Mouse (Mus musculus) left cerebral cortex, adult 11 months (tissue): ENCODE results near the gene Gm13212.
"Not testable (repeated sequence)": the region's sequence is repeated elsewhere in the genome, so short reads cannot be mapped to it uniquely, and the experiment has no call there.

Experiments
- DNase-seq: peaks from one replicate; pipeline ENCODE4 v3.0.0; 2022; ENCODE audit warnings: low spot score

The Gm13212 gene

GRCm38 (mm10) chr4:145585078-145585477 is at the start of gene Gm13212:
Gene Gm13212 (plus strand): TSS chr4:145585166.
- not testable (repeated sequence) for DNase-seq

- DNase-seq: not testable (repeated sequence)
Observed at GRCm38 (mm10) chr4:145543861-145544260, 41.1 kb upstream of the Gm13212 start.

DNA sequence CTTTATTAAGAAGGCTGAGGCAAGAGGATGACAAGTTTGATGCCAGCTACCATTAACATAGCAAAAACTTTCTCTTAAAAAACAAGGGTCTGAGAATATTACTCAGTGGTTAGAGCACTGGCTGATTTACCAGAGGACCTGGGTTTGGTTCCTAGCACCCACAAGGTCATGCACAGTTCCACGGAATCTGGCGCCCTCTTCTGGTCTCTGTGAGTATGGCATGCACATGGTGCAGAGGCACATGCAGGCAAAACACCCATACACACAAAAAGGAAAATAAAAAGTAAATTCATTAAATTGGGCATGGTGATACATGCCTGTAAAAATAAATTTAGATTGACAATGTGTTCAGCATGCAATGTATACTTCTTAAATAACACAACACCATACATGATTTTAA is 39.9 kb upstream of the Gm13212 start:
- DNase-seq: not testable (repeated sequence)

DNA sequence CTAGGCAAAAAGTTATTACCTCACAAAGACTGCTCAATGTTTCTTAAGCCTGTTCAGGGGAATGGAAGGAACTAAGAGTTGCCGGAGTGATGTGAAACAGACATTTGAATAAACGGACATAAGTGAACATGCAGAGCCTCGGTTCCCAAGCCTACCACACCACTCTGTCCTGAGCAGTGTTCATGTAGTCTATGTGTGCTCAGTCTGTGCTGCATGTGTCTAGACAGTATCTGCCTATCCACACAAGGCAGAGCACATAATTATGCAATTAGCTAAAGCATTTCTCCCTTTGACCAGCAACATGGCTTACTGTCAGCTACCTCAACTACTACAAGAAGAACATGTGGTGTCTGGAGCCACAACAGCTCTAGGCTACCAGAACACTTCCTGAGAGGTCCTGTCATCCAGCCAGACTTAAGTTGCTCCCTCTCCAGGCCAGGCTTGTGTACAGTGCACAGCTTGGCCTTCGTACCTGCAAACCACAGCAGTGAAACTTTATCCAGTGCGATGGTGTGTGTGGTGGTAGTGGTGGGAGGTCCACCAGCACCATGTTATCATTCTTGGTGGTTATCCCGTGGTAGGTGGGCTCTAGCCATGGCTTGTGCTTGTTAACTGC is 39.1 kb upstream of the Gm13212 start:
- DNase-seq: not testable (repeated sequence)

DNA sequence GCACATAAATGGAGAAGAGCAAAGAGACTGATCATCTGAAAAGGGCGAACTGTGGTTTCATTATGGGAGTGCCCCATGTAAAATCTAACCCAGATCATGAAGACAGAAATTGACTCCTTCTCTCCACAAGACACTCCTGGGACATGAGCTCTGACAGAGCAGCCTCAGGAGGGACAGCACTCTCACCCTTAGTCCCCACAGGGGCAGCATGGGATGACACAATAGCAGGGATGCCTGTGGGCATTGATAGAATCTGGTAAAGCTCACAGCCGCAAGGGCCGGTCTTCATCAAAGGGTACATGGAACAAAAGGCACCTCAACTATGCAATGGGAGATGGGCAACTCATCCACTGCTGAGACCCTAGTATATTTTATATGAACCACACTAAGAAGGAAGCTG is 38.5 kb upstream of the Gm13212 start:
- DNase-seq: not testable (repeated sequence)

DNA sequence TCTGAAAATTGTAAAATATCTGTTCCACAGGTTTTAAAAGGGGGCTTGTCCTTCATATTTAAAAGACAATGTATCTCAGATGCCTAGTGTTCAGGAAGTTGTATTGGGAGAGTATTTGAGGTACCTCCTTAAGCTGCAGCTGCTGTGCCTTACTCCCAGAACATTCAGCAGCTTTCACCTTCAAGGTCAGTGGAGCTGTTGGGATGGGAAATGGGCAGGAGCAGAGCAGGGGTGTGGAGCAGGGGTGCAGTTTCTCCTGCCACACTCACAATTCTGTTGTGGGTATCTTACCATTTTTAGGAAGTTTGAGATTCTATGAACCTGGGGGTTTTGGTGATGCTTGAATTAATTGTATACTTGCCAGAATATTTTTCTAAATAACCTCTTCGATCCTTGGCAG is 28.3 kb upstream of the Gm13212 start:
- DNase-seq: no peak

DNA sequence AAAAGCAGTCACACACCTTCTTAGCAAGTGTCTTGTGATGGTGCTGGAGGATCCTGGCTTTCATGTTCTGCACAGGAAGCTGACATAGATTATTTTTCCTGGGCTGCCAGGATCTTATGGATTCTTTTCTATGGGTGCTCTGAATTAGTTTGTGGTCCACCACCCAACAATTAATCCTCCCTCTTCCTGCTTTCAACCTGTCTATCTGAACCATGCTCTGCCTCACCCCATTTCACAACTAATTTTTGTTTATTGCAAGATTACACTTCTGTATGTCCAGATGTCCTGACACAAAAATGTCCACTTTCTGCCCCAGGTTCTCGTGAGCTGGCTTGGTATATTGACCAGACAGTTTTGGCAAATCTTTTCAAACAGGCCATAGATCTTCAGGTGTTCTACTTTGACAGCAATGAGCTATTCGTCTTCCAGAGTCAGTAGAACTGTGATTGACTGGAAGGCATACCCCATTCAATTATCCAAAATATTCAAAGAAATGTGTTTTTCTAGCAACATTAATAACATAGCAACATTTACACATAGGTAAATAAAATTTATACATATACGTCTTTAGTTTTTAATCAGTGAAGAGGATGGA is 25.4 kb upstream of the Gm13212 start:
- no peak for DNase-seq

DNA sequence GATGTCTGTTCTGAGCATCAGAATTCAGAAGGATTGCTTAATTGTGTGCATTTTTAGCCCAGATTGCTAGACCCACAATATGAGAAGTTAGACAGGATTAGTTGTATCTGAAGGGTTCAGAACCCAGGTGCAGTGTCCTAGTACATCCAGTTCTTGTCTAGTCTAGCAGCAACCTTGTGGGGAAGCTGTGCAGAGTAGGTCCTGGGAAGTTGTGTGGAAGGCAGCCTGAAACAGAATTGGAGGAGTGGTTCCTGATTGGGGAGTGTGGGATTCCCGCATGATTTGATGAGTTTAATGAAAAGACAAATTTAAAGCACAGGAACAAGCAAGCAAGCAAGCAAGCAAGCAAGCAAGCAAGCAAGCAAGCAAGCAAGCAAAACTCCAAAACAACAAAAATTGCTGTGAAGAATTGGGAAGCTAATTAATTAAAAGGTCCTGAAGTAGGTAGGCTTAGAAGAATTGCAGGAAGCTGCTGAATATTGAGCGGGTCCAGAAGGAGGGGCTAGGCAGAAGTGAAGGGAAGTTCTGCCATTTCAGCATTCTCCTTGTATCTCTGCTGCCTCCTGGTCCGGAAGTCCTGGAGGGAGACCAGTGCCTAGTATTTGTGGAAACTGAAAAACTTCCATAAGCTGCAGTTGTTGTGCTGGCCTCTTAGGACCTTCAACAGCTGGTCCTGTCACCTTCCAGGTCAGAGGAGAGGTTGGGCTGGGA is 20.7 kb upstream of the Gm13212 start:
- DNase-seq: no peak

GRCm38 (mm10) chr4:145570461-145570860 is 14.5 kb upstream of the Gm13212 start:
- DNase-seq: not testable (repeated sequence)

- not testable (repeated sequence) for DNase-seq
Observed at GRCm38 (mm10) chr4:145576623-145577022, 8.3 kb upstream of the Gm13212 start.

GRCm38 (mm10) chr4:145580333-145580732 is 4.6 kb upstream of the Gm13212 start:
- not testable (repeated sequence) for DNase-seq

DNA sequence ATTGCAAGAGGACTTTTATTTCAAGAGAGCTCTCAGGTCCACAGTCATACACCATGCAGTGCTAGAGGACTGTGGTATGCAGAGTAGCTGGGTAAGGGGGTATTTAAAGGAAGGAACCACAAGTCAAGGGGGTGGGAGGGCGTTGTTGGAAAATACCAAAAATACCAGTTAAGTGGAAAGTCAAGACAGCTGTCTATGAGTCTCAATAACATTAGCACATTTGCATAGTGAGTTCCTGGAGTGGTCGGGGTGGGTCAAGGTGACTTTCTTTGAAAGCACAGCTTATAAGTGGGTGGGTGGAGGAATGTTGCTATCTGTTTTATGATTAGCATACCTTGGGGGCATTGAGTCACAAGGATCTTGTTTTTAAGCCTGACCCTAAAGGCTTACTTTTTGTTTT is 1.1 kb downstream of the Gm13212 start:
- DNase-seq: not testable (repeated sequence)

- DNase-seq: not testable (repeated sequence)
Observed at GRCm38 (mm10) chr4:145594183-145594582, 9.2 kb downstream of the Gm13212 start.

DNA sequence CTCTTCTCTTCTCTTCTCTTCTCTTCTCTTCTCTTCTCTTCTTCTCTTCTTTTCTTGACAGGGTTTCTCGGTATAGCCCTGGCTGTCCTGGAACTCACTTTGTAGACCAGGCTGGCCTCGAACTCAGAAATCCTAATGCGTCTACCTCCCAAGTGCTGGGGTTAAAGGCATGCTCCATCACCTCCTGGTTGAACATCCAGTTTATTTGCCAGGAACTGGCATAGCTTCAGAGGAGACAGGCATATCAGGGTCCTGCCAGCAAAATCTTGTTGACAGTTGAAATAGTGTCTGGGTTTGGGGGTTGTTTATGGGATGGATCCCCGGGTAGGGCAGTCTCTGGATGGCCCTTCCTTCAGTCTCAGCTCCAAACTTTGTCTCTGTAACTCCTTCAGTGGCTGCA is 9.8 kb downstream of the Gm13212 start:
- DNase-seq: not testable (repeated sequence)

GRCm38 (mm10) chr4:145640416-145641185 is 55.6 kb downstream of the Gm13212 start:
- not testable (repeated sequence) for DNase-seq

DNA sequence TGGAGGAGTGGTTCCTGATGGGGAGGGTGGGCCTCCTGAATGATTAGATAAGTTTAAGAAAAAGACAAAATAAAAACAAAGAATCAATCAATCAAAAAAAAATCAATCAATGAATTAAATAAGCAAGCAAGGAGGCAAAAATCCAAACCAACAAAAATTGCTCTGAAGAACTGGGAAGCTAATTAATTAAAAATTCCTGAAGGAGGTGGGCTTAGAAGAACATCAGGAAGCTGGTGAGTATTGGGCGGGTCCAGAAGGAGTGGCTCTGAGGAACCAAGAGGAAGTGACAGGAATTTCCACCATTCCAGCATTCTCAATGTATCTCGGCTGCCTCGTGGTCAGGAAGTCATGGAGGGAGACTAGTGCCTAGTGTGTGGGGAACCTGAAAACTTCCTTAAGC is 85.4 kb downstream of the Gm13212 start, which contains the start of gene Zfp980:
Gene Zfp980, plus strand, starts transcription at position 301 of the 400 bp plus-strand sequence.
- not testable (repeated sequence) for DNase-seq

- not testable (repeated sequence) for DNase-seq
Observed at GRCm38 (mm10) chr4:145674286-145674780, 89.4 kb downstream of the Gm13212 start.
